Mouse (Mus musculus) ES-E14 (cell line): Measurements from ENCODE around the gene Cyb561d1. TPM values are rescaled to one million over a fixed set of nuclear protein-coding genes. Genes with fewer than 3 reads are reported as not detected.

Source experiments
- DNase-seq: peaks from one replicate; pipeline ENCODE4 v3.0.0-alpha.2; 2013; ENCODE audit warnings: low read depth, low spot score
- H3K27ac ChIP-seq: 2 replicates; pipeline ENCODE4 v1.5.1; 2012; ENCODE audit warnings: low read depth, mild to moderate bottlenecking, low read length, moderate library complexity, mixed read lengths; ENCODE audit not compliant: poor library complexity, insufficient read depth, severe bottlenecking
- H3K36me3 ChIP-seq: 2 replicates; pipeline ENCODE4 v1.6.1; 2012; ENCODE audit warnings: mild to moderate bottlenecking, low read length, moderate library complexity, mixed read lengths; ENCODE audit not compliant: control insufficient read depth, poor library complexity, insufficient read depth, severe bottlenecking
- H3K4me1 ChIP-seq, 2 experiments: fragments of 150-350 bp in 1 of 2; sonication (generic) in 1 of 2; 2 replicates each; pipeline ENCODE4 v1.6.1; 2012; ENCODE audit warnings: low read length in 2 of 2, mild to moderate bottlenecking in 1 of 2, mixed read lengths in 1 of 2; ENCODE audit not compliant: control insufficient read depth in 2 of 2, insufficient read depth in 2 of 2, poor library complexity in 1 of 2
- H3K4me3 ChIP-seq, 2 experiments: fragments of 150-350 bp in 1 of 2; sonication (generic) in 1 of 2; 2 replicates each; pipeline ENCODE4 v1.5.1; 2012; ENCODE audit warnings: low read length in 2 of 2, low read depth in 1 of 2, mild to moderate bottlenecking in 1 of 2, mixed read lengths in 1 of 2; ENCODE audit not compliant: insufficient read depth in 1 of 2, poor library complexity in 1 of 2, severe bottlenecking in 1 of 2
- H3K9ac ChIP-seq: 2 replicates; pipeline ENCODE4 v1.6.1; 2012; ENCODE audit warnings: low read depth, mild to moderate bottlenecking, low read length, mixed read lengths; ENCODE audit not compliant: poor library complexity, insufficient read depth, severe bottlenecking
- H3K9me3 ChIP-seq: fragments of 150-350 bp; sonication (generic); 2 replicates; pipeline ENCODE4 v1.6.1; 2012; ENCODE audit warnings: low read depth, mild to moderate bottlenecking, low read length; ENCODE audit not compliant: control insufficient read depth, insufficient read depth
- CHD2 ChIP-seq: IDR thresholded peaks from 2 replicates; pipeline ENCODE4 v1.6.1; 2014; ENCODE audit warnings: mild to moderate bottlenecking, low read depth, low read length, inconsistent platforms
- HCFC1 ChIP-seq: IDR thresholded peaks from 2 replicates; pipeline ENCODE4 v1.6.1; 2012; ENCODE audit warnings: low read length, inconsistent platforms, borderline replicate concordance; ENCODE audit not compliant: insufficient read depth
- MAFK ChIP-seq: IDR thresholded peaks from 2 replicates; pipeline ENCODE4 v1.6.1; 2014; ENCODE audit warnings: mild to moderate bottlenecking, low read depth, low read length, inconsistent platforms; ENCODE audit not compliant: insufficient read depth
- ZC3H11A ChIP-seq: IDR thresholded peaks from 2 replicates; pipeline ENCODE4 v1.6.1; 2012; ENCODE audit warnings: low read depth, mild to moderate bottlenecking, inconsistent platforms, low read length, borderline replicate concordance
- ZNF384 ChIP-seq: IDR thresholded peaks from 2 replicates; pipeline ENCODE4 v1.6.1; 2012; ENCODE audit warnings: low read depth, low read length, inconsistent platforms
- in situ Hi-C, 2 experiments: fragments of 600-800 bp; cut with MboI; formaldehyde crosslinking; loops; one replicate each; pipeline ENCODE4 v1.15.1; 2025; ENCODE audit warnings: low sequenced_read_pairs in 2 of 2, inconsistent platforms in 1 of 2; ENCODE audit not compliant: unreplicated experiment in 2 of 2
- total RNA-seq: library from RNA; depleted of rRNA; stranded (reverse); fragments of 300-350 nt; gene quantifications from 2 replicates; pipeline ENCODE4 v1.2.3, GENCODE M21; 2012

Gene Cyb561d1
- total RNA-seq, 1 experiment, result 2.2 TPM

GRCm38 (mm10) chr3:108187111-108187795, 13.8 kb downstream of the Cyb561d1 start:
- DNase-seq, result no peak
- Histone ChIP-seq H3K36me3 (no peaks in the 10 kb centered on the region; the same call in 1 of the 2 replicates), H3K9ac (no peak overlapping the region), H3K4me3 (peak overlapping the region; percentile 88 to 96; a peak in 2 of 4 replicates), H3K27ac (no peak overlapping the region), H3K9me3 (no peaks in the 10 kb centered on the region), H3K4me1 (peaks cover 3 to 23% of the 10 kb centered on the region in 2 experiments; a peak in 2 of 4 replicates)
- in situ Hi-C loops, result no loop called here
- TF ChIP-seq ZC3H11A (no peak), HCFC1 (no peak), MAFK (no peak), ZNF384 (no peak), CHD2 (no peak)

DNA sequence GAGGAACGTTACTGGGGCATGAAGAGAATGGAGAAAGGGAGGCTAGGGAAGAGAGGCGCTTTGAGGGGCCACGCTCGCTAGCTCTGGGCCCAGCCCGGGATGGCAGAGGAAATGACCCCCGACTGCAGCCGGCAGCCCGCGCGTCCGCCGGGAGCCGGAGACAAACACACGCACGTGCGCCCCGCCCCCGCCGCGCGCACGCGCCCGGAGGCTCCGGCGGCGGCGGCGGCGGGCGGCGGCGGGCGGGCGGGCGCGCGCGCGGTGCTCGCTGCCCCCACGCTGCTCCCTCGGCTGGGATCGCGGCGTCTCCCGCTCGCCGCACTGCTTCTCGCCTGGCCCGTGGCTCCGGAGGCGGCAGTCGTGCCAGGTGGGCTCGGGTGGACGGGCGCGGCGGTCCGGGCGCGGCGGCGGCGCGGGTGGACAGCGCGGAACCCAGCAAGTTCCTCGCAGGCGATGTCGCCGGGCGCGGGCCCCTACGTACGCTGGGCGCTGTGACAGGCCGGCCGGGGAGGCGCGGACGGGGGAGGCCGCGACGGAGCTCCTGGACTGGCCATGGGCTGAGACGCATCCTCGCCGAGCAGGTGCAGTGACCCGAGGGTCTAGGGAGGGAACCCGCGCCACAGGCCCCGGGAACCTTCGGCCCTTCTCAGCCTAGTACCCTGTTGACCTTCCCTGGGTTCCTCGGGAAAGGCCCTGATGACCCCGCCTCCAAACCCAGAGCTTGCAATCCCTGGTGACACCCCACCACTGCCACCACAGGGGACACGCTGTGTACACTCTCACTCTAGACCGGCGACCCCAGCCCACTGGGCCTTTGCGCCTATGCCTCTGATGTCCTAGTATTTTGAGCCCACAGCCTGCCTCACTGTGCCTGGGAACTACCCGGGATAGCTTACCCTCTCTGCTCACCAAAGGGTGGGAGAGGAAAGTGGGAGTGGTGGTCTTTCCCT, 14.6 kb downstream of the Cyb561d1 start, which contains the start of gene Amigo1:
Gene Amigo1 (plus strand): TSS at position 238 of the 950 bp plus-strand sequence.
- peaks cover 3 to 23% of the 10 kb centered on the region in 2 experiments; a peak in 2 of 4 replicates for H3K4me1 ChIP-seq
- no peaks in the 10 kb centered on the region; the same call in 1 of the 2 replicates for H3K36me3 ChIP-seq
- peak within 1 kb of the TSS; percentile 92 for H3K9ac ChIP-seq
- in situ Hi-C loops, result no loop called here
- DNase-seq, result no peak
- H3K27ac ChIP-seq, result no peak within 1 kb of the TSS
- peak within 1 kb of the TSS; percentile 90 to 96 for H3K4me3 ChIP-seq
- H3K9me3 ChIP-seq, result no peaks in the 10 kb centered on the region
- TF ChIP-seq CHD2 (no peak), HCFC1 (no peak), ZC3H11A (no peak), ZNF384 (no peak), MAFK (no peak)

DNA sequence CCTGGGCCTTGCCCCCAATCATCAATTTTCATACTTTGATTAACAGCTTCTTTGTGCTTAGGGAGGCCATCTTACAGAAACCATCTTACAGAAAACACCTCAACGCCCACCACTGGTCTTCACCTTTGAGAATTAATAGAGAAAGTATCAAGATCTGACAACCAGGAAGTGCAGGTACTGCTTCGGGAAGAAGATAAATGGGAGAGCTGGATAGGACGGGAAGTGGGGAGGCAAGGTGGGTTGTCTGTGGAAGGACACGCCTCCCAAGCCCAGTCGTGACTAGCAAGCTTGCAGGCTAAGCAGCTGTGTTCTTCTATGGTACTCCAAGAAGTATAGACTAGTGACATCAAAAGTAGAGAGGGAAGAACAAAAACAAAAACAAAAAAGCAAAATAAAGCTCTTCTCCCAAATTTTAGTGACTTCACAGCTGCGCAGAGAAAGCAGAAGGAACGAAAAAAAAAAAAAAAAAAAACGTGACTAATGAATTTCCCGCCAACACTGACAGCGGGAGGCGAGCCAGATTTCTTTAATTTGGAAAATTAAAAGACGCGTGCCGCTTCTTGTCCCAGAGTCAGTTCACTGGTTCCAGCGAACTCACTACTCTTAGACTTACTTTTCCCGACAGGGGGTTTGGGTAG, 15.4 kb downstream of the Cyb561d1 start:
- Histone ChIP-seq H3K36me3 (no peaks in the 10 kb centered on the region; the same call in 1 of the 2 replicates), H3K4me3 (peak overlapping the region; percentile 90 to 96), H3K9me3 (no peaks in the 10 kb centered on the region), H3K4me1 (peaks cover 3 to 23% of the 10 kb centered on the region in 2 experiments; a peak in 2 of 4 replicates), H3K27ac (no peak overlapping the region), H3K9ac (peak overlapping the region; percentile 92)
- in situ Hi-C loops, result no loop called here
- DNase-seq, result no peak
- peak; percentile 86 for TF ChIP-seq ZNF384
- no peak for TF ChIP-seq HCFC1

- H3K36me3 ChIP-seq, result no peaks in the 10 kb centered on the region; the same call in 1 of the 2 replicates
- H3K27ac ChIP-seq, result no peak overlapping the region
- in situ Hi-C loops, result no loop called here
- peaks cover 3 to 21% of the 10 kb centered on the region in 2 experiments; a peak in 2 of 4 replicates for H3K4me1 ChIP-seq
- TF ChIP-seq MAFK (no peak), HCFC1 (no peak), ZNF384 (no peak)
- no peak overlapping the region for H3K9ac ChIP-seq
- no peak overlapping the region for H3K4me3 ChIP-seq
- H3K9me3 ChIP-seq, result no peaks in the 10 kb centered on the region
- no peak for DNase-seq
Observed at GRCm38 (mm10) chr3:108184742-108185141, 16.3 kb downstream of the Cyb561d1 start.
